Mouse (Mus musculus) embryo, embryonic 11 days (tissue): ENCODE data around the gene Ddi2.
"Not testable (repeated sequence)": the region's sequence is repeated elsewhere in the genome, so short reads cannot be mapped to it uniquely, and the experiment has no call there.

ENCODE experiments used
- DNase-seq: peaks from one replicate; pipeline ENCODE4 v3.0.0-alpha.2; 2015

Gene Ddi2

GRCm38 (mm10) chr4:141722731-141723672 is at the start of gene Ddi2:
Gene Ddi2, minus strand, starts transcription at chr4:141723419.
- peak; percentile 94 for DNase-seq

- DNase-seq: not testable (repeated sequence)
Observed at GRCm38 (mm10) chr4:141773019-141773418, 49.8 kb upstream of the Ddi2 start.

- DNase-seq: no peak
Observed at GRCm38 (mm10) chr4:141771823-141772222, 48.6 kb upstream of the Ddi2 start.

GRCm38 (mm10) chr4:141769501-141770160 is 46.4 kb upstream of the Ddi2 start:
- no peak for DNase-seq

GRCm38 (mm10) chr4:141767353-141768036 is 44.3 kb upstream of the Ddi2 start:
- DNase-seq: no peak

- DNase-seq: no peak
Observed at GRCm38 (mm10) chr4:141766668-141767352, 43.6 kb upstream of the Ddi2 start.

- DNase-seq: no peak
Observed at GRCm38 (mm10) chr4:141766316-141766667, 43.1 kb upstream of the Ddi2 start.

GRCm38 (mm10) chr4:141765008-141765407 is 41.8 kb upstream of the Ddi2 start:
- no peak for DNase-seq

- DNase-seq: no peak
Observed at GRCm38 (mm10) chr4:141763476-141763875, 40.3 kb upstream of the Ddi2 start.

GRCm38 (mm10) chr4:141762102-141762598 is 38.9 kb upstream of the Ddi2 start:
- no peak for DNase-seq

- DNase-seq: no peak
Observed at GRCm38 (mm10) chr4:141760942-141761341, 37.7 kb upstream of the Ddi2 start.

- no peak for DNase-seq
Observed at GRCm38 (mm10) chr4:141758874-141759542, 35.8 kb upstream of the Ddi2 start.

GRCm38 (mm10) chr4:141757124-141757523 is 33.9 kb upstream of the Ddi2 start:
- DNase-seq: no peak

- DNase-seq: no peak
Observed at GRCm38 (mm10) chr4:141755375-141755930, 32.2 kb upstream of the Ddi2 start.

- DNase-seq: peak; percentile 35
Observed at GRCm38 (mm10) chr4:141752076-141752421, 28.8 kb upstream of the Ddi2 start.

GRCm38 (mm10) chr4:141751419-141752075 is 28.3 kb upstream of the Ddi2 start:
- DNase-seq: no peak

GRCm38 (mm10) chr4:141750826-141751225 is 27.6 kb upstream of the Ddi2 start:
- DNase-seq: no peak

GRCm38 (mm10) chr4:141749557-141749956 is 26.3 kb upstream of the Ddi2 start:
- no peak for DNase-seq

- no peak for DNase-seq
Observed at GRCm38 (mm10) chr4:141746578-141747346, 23.5 kb upstream of the Ddi2 start, which contains the start of gene Agmat. Gene Agmat, plus strand, starts transcription at chr4:141746672.

GRCm38 (mm10) chr4:141742381-141742780 is 19.2 kb upstream of the Ddi2 start:
- no peak for DNase-seq
